Mouse (Mus musculus): Measurements from ENCODE around the gene Nat8f2.
"Not testable (repeated sequence)": the region's sequence is repeated elsewhere in the genome, so short reads cannot be mapped to it uniquely, and the experiment has no call there.

The Nat8f2 gene

GRCm38 (mm10) chr6:85863840-85864239 lies 5.1 kb downstream of the Nat8f2 start:
- no peak for DNase-seq (ENCODE audit: low spot score)

DNA sequence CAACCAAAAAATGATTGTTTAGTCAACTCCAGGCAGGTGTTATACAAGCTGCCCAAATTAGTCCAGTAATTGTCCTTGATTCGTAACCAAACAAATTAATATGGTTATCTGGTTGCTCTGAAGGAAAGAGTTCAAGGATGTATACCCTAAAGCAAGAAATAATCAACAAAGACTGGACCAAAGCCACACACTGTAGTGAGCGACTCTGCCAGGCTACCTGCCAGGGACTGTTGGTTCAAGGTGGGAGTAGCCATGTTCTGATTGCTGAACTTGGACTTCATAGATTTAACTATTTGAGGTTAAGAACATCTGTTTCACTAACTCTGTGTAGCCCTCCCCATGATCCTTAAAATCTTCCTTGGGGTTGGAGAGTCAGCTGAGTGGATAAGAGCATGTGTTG lies 5.8 kb downstream of the Nat8f2 start:
- DNase-seq (ENCODE audit: low spot score), result no peak

DNA sequence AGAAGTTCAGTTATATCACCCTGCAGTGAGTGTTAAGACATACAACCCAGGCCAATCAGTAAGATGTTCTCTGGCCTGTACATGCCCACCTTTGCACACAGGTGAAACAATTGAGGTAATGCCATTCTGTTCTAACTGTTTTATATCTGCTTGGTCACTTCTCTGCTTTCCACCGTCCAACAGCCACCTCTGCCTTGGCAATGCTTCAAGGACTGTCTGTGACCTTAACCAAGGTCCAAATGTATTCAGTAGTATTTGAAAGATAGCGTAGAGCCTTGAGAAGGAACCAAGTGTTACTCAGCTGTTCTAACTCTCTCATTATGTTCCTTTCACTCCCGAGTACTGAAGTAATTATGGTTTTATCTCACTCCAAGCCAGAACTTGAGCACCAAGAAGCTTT lies 6.4 kb downstream of the Nat8f2 start:
- DNase-seq (ENCODE audit: low spot score), result no peak

- no peak for DNase-seq (ENCODE audit: low spot score)
Measured at GRCm38 (mm10) chr6:85861247-85861646, 7.7 kb downstream of the Nat8f2 start.

DNA sequence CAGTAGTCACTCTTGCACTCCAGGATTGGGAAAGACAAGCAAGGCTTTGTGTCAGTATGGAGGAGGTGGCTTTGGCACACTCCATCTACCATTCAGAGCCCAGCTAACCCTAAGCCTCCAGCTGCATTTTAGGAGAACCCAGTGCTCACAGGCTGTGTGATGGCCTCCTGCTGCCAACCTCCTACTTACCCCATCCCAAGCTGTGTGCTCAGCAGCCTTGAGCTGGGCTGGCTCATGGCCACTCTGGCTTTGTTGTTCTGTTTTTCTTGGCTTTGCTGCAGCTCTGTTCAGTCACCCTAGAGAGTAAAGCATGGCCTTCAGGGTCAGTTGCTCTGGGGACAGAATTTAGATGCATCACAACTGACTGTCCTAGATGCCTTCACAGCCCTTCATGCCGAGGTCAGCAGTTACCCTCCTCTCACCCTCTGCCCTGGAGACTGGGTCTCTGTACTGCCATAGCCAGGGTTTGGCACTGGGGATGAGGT lies 12.7 kb downstream of the Nat8f2 start:
- no peak for DNase-seq (ENCODE audit: low spot score)

GRCm38 (mm10) chr6:85853481-85853880 lies 15.5 kb downstream of the Nat8f2 start:
- no peak for DNase-seq (ENCODE audit: low spot score)

- no peak for DNase-seq (ENCODE audit: low spot score)
Measured at GRCm38 (mm10) chr6:85851062-85851773, 17.7 kb downstream of the Nat8f2 start.

GRCm38 (mm10) chr6:85849240-85849639 lies 19.7 kb downstream of the Nat8f2 start:
- no peak for DNase-seq (ENCODE audit: low spot score)

- DNase-seq (ENCODE audit: low spot score), result no peak
Measured at GRCm38 (mm10) chr6:85848140-85848539, 20.8 kb downstream of the Nat8f2 start.

DNA sequence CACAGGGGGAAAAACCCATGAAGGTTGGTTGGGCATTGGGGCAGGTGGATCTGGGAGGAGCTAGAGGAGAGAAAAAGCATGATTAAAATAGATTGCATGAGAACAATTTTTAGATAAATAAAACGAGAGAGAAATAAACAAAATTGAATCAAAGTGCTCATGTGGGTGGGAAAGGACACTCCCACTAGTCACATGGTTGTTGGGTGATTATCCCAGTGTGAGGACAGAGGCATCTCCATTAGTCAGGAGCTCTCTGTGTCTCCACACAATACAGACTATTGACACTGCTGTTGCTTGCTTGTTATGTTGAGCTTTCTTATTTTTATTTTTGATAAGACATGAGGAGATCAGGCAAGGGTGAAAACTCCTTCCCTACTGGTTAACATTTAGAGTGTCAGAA lies 22.0 kb downstream of the Nat8f2 start:
- no peak for DNase-seq (ENCODE audit: low spot score)

GRCm38 (mm10) chr6:85843677-85844458 lies 25.1 kb downstream of the Nat8f2 start:
- not testable (repeated sequence) for DNase-seq (ENCODE audit: low spot score)

GRCm38 (mm10) chr6:85839982-85840381 lies 29.0 kb downstream of the Nat8f2 start:
- no peak for DNase-seq (ENCODE audit: low spot score)

DNA sequence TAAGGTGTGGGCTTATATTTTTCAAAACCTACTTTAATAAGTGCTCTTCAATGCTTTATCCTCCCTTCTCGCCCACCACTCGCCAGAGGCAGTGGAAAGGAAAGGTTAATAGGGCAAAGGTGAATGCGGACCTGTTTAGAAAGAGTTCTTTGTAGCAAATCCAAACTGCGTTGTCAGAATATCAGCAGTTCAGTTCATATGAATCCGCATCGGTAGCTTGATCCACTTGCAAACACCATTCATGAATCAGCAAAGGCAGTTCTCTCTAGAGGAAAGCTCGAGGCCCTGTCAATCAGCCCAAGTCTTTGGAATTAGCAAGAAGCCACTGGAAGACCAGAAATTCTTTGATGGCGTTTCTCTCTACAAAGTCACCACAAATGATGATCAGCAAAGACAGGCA lies 30.3 kb downstream of the Nat8f2 start:
- DNase-seq (ENCODE audit: low spot score), result no peak

DNA sequence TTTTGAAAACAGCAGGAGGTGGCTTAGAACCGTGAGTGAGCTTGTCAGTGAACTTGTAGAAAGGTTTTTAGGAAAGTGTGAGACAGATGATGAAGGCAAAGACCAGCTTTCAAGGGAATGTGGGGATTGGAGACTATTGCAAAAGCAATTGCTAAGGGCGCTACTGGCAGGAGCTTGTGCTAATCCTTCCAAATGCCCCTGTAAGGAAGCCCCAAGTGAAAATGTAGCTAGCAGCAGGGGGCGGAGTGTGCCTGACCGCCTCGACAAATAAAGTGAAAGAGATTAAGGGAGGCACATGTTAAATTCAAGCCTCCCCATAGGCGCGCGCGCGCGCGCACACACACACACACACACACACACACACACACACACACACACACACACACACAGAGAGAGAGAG lies 31.7 kb downstream of the Nat8f2 start:
- DNase-seq (ENCODE audit: low spot score), result not testable (repeated sequence)

DNA sequence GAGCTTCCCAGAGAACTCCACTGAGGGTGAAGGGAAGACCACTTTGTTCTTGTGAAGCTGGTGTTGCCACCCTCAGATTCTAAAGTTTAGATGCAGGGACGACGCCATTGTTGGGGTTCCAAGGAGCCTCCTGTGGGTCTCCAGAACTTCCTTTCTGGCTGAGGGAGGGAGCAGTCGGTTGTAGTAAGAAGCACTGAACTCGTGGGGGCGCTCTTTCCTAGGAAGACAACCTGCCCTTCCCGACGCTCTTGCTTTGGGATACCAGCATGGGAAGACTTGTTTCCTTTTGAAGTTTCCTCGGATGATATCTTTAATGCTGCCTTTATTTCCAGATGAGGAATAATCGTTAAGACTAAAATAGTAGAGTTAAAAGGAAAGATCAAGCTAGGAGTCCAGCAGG lies 32.1 kb downstream of the Nat8f2 start:
- DNase-seq (ENCODE audit: low spot score), result not testable (repeated sequence)

- DNase-seq (ENCODE audit: low spot score), result not testable (repeated sequence)
Measured at GRCm38 (mm10) chr6:85836098-85836497, 32.9 kb downstream of the Nat8f2 start.

- not testable (repeated sequence) for DNase-seq (ENCODE audit: low spot score)
Measured at GRCm38 (mm10) chr6:85835104-85835503, 33.9 kb downstream of the Nat8f2 start.

GRCm38 (mm10) chr6:85834504-85835100 lies 34.4 kb downstream of the Nat8f2 start:
- DNase-seq (ENCODE audit: low spot score), result not testable (repeated sequence)

DNA sequence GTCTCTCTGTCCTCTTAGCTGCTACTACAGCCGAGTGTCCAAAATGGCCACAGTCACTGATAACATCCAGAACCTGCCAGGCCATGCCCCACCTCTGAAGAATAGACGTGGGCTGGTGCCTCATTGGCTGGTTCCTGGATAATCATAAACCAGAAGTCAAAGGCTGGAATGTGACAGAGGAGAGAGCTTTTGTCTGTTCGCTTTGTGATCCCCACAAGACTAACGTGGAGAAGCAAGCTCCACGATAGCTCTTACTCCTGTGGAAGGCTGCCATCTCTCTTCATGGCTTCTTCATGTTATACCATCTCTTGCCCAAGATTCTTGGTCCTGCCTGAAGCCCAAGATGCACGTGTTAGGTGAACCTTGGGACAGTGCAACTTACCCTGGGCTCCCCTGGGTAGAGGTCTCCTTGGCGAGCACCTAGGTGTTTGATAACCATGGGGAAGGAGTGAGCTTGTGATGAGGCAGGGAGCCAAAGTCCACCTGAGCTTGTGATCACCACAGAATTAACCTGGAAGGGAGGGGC lies 37.1 kb downstream of the Nat8f2 start, which contains the start of gene Nat8:
TSS of gene Nat8 (minus strand) at position 287 of the 526 bp plus-strand sequence.
- no peak for DNase-seq (ENCODE audit: low spot score)

GRCm38 (mm10) chr6:85829462-85829861 lies 39.5 kb downstream of the Nat8f2 start:
- no peak for DNase-seq (ENCODE audit: low spot score)

DNA sequence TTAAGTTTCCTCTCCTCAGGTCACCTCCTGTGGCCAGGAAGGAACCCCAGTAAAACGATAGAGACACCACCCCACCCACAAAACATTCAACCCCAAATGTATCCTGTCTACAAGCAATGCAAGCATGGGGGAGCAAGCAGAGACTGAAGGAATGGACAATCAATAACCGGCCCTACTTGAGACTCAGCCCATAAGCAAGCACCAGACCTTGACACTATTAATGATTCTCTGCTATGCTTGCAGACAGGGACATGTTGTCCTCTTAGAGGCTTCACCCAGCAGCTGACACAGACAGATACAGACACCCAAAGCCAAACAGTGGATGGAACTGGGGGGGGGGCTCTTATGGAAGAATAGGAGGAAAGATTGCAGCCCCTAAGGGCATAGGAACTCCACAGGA lies 43.1 kb downstream of the Nat8f2 start:
- no peak for DNase-seq (ENCODE audit: low spot score)

- no peak for DNase-seq (ENCODE audit: low spot score)
Measured at GRCm38 (mm10) chr6:85823382-85824090, 45.4 kb downstream of the Nat8f2 start.

All from urinary bladder, postnatal 10 days (tissue).